Mouse (Mus musculus): Measurements from ENCODE around the gene Hist2h2ab.
"Not testable (repeated sequence)": the region's sequence is repeated elsewhere in the genome, so short reads cannot be mapped to it uniquely, and the experiment has no call there.

Hist2h2ab gene

DNA sequence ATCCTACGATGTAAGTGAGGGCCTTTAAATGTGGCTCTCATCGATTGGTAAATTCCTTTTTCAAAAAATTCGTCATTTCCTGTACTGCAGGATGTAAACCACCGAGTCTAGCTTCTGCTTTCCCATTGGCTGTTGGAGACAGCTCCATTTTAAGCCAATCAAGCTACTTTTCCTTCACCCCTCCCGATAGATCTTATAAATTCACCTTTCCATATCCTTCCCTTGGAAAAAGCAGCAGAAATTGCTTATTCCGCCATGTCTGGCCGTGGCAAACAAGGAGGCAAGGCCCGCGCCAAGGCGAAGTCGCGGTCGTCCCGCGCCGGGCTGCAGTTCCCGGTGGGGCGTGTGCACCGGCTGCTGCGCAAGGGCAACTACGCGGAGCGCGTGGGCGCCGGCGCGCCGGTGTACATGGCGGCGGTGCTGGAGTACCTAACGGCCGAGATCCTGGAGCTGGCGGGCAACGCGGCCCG lies at the start of gene Hist2h2ab, which contains the start of gene Bola1:
Hist2h2ab (plus strand) TSS at position 205 of the 470 bp plus-strand sequence.
Bola1 (minus strand) TSS at position 49 of the 470 bp plus-strand sequence.
- peak; percentile 74 for DNase-seq (ENCODE audit: low read depth)

GRCm38 (mm10) chr3:96170276-96170675 lies 49.4 kb upstream of the Hist2h2ab start:
- DNase-seq (ENCODE audit: low read depth), result no peak

- no peak for DNase-seq (ENCODE audit: low read depth)
Measured at GRCm38 (mm10) chr3:96170976-96171545, 48.6 kb upstream of the Hist2h2ab start.

DNA sequence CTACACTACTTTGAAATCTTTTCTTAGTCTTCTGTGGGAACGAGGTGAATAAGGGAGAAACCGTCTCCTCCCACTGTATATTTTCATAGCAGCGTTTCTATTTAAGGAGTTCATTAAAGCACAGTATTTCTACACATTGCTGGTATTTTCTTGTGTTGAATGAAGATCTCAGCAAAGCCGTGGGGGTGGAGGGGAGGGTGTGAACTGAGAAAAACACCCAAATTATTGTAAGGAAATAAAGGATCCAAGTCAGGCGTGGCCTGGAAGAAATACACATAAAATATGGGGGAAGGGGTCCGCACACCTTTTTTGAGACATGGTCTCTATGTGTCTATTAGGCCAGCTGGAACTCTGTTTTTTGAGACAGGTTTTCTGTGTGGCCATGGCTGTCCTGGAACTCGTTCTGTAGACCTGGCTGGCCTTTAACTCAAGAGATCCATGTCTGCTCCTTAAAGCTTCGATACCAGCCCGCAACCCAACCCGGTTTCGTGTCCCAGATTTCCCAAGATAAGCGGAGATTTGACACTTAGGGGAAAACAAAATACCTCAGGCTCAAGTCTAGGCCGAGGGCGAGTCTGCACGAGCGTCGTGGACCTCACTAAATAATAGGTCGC lies 48.0 kb upstream of the Hist2h2ab start:
- no peak for DNase-seq (ENCODE audit: low read depth)

GRCm38 (mm10) chr3:96172197-96173178 lies 47.2 kb upstream of the Hist2h2ab start, which contains the start of gene Sf3b4:
TSS of gene Sf3b4 (plus strand) at chr3:96172332.
- DNase-seq (ENCODE audit: low read depth), result peak; percentile 68

DNA sequence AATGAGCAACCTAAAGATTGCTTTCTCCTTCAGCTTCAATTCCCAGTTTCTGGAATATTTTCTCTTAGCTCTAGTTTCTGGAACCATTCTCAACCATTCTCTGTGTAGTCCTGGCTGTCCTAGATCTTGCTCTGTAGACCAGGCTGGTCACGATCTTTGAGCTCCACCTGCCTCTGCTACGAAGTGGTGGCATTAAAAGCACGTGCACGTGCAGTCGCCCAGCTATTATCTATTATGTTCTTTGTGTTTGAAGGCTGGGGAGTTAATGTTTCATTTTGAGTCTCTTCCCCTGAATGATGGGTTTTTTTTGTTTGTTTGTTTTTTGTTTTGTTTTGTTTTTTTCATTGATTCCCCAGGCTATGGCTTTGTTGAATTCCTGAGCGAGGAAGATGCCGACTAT lies 46.5 kb upstream of the Hist2h2ab start:
- DNase-seq (ENCODE audit: low read depth), result no peak

DNA sequence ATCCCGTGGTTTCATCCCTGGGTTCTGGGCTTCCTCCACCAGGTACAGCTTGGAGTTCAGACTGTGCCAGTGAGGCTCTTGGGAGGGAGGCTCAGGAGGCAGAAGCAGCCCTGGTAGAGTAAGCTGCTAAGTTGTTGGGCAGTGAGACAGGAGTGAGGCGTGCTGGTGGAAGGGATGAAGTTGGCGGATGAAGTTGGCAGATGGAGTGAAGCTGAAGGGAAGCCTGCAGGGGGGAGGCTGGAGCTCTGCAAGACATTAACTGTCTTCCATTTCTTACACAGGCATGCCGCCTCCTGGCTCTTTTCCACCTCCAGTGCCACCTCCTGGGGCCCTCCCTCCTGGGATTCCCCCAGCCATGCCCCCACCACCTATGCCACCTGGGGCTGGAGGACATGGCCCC lies 45.6 kb upstream of the Hist2h2ab start:
- DNase-seq (ENCODE audit: low read depth), result not testable (repeated sequence)

GRCm38 (mm10) chr3:96175251-96175650 lies 44.4 kb upstream of the Hist2h2ab start:
- DNase-seq (ENCODE audit: low read depth), result no peak

DNA sequence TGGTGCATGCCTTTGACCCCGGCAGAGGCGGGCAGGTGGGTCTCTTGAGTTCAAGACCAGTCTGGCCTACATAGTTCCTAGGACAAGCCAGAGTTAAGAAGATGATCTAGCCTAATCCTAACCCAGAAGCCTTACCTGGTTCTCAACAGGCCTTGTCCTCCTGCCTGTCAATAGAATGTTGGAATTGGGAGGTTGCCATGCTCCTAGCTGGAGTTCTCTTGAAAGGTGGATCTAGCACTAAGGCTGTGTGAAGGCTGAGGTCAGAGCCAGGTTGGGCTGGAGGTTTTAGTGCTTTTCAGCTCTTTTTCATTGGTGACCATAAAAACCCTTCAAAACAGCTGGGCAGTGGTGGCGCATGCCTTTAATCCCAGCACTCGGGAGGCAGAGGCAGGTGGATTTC lies 41.2 kb upstream of the Hist2h2ab start:
- DNase-seq (ENCODE audit: low read depth), result no peak

DNA sequence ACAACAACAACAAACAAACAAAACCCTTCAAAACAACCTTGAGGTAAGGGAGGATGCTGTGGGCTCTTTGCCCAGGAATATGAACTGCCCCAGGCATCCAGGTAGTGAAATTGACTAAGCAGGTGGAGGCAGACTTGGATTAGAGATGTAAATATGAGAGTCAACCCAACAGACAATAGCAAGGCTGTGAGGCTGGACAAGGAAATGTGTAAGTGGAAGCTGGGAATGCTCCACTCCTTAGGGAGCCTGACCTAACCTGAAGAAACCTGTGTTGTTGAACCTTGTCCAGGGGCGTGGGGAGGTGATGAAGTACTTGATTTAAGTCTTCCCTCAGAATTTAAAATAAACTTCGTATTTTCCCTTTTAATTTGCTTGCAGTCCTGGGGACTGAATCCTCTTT lies 40.8 kb upstream of the Hist2h2ab start:
- DNase-seq (ENCODE audit: low read depth), result no peak

GRCm38 (mm10) chr3:96179531-96179930 lies 40.1 kb upstream of the Hist2h2ab start:
- no peak for DNase-seq (ENCODE audit: low read depth)

GRCm38 (mm10) chr3:96180727-96181477 lies 38.8 kb upstream of the Hist2h2ab start, which contains the start of gene Sv2a:
TSS of gene Sv2a (plus strand) at chr3:96181151.
- no peak for DNase-seq (ENCODE audit: low read depth)

DNA sequence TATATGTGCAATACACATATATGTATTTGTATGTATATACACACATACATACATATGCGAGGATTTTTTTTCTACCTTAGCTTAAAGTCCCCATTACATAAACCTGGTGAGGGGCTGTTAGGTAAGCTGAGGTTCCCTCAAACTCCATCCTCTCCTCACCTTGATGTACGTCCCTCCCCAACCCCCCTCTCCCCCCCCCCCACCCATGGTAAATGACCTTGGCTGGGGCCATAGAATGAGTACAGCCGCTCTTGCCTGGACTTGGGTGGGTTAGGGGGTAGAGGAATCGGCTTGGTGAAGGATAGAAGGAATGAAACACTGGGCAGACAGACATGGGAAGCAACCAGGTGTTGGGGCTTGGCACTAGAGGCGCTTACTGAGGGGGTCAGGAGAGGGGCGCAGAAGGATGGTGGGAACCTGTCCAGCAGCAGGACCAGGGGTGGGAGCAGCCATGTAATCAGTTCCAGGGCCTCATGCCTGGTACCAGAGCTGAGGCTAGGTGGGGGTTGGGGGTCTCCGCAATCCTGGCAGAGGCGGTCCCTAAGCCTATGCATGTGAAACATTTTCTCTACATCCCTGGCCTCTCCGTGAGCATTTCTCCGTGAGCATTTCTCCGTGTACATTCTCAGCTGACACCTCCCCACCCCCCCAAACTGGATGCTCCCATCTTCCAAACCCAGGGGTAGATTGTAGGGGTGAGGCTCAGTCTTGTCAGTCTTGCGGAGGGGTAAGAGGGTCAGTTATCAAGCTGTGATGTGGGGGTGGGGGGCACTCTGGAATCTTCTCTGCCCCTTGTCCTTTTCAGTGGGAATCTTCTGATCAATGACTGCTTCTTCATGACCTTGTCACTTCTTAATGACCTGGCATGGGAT lies 37.9 kb upstream of the Hist2h2ab start:
- DNase-seq (ENCODE audit: low read depth), result no peak

DNA sequence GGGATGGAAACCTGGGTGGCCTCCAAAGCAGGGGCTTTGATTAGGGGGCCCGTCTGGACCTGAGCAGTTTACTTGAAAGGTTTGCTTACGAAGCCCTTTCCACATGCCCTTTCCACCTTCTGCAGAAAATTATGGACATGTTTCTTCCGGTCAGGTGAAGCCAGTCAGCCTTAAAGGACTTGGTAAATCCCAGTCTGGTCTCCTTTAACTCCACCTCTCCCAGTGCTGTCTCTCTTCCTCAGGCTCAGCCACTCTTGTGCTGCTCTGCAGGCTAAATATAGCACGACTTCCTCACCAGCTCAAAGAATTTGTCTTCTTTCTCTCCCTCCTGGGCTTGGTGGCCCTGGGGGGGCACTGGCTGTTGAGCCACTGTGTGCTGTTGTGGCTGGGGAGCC lies 37.3 kb upstream of the Hist2h2ab start:
- no peak for DNase-seq (ENCODE audit: low read depth)

DNA sequence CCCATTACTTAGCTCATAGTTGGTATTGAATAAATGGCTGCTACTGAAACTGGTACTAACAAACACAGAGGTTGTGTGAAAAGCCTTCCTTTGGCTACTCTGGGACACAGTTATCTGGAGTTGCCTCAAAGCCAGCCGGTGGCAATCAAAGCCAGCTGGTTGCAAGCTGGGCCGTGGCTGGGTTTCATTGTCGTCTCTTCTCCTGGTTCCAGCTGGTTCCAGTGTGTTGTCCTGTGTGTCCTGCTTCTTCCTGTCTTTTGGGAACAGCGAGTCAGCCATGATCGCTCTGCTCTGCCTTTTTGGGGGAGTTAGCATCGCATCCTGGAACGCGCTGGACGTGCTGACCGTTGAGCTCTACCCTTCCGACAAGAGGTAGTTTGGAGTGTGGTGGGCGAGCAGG lies 26.7 kb upstream of the Hist2h2ab start:
- DNase-seq (ENCODE audit: low read depth), result no peak

DNA sequence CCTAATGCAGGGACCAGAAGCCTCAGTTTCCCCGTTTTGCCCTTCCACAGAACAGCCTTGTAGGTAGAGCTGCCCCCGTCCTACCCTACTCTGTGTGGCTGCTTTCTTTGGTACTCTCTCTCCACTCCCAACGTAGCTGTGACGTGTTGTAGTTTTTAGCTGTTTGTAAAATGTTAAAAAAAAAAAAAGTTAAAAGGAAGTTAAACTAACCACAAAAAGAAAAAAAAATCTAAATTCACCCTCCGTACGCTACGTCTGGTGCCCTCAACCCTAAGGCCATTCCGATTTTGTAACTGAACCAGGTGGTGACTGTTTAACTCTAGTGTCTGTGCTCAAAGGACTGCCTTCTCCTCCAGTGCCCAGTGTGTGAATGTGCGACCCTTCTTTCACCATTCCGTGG lies 24.7 kb upstream of the Hist2h2ab start:
- DNase-seq (ENCODE audit: low read depth), result no peak

- no peak for DNase-seq (ENCODE audit: low read depth)
Measured at GRCm38 (mm10) chr3:96195616-96196313, 23.9 kb upstream of the Hist2h2ab start.

- no peak for DNase-seq (ENCODE audit: low read depth)
Measured at GRCm38 (mm10) chr3:96196437-96197128, 23.1 kb upstream of the Hist2h2ab start.

- peak; percentile 75 for DNase-seq (ENCODE audit: low read depth)
Measured at GRCm38 (mm10) chr3:96197129-96197749, 22.4 kb upstream of the Hist2h2ab start.

Measured in fibroblast of lung, adult 2 months (primary cell).